Mouse (Mus musculus) frontal cortex, postnatal 14 days (tissue): ENCODE measurements around the gene Chst11.

ENCODE experiments used
- DNase-seq, 2 experiments: peaks; one replicate each; pipeline ENCODE4 v3.0.0; 2022; ENCODE audit warnings: low spot score in 2 of 2

Chst11 gene

GRCm38 (mm10) chr10:83032559-83032958, 47.3 kb downstream of the Chst11 start:
- DNase-seq, result no peak

GRCm38 (mm10) chr10:83036340-83037045, 51.2 kb downstream of the Chst11 start:
- DNase-seq, result no peak

GRCm38 (mm10) chr10:83038166-83038565, 52.9 kb downstream of the Chst11 start:
- peak in 1 of 2 experiments; percentile 38 for DNase-seq

GRCm38 (mm10) chr10:83039414-83039813, 54.1 kb downstream of the Chst11 start:
- no peak for DNase-seq

GRCm38 (mm10) chr10:83041875-83042274, 56.6 kb downstream of the Chst11 start:
- no peak for DNase-seq

- no peak for DNase-seq
These were observed 57.5 kb downstream of the Chst11 start for GRCm38 (mm10) chr10:83042613-83043477.

GRCm38 (mm10) chr10:83043478-83044259, 58.4 kb downstream of the Chst11 start:
- DNase-seq, result no peak

GRCm38 (mm10) chr10:83049174-83049780, 64.0 kb downstream of the Chst11 start:
- DNase-seq, result peak; percentile 35 to 52

- no peak for DNase-seq
These were observed 68.7 kb downstream of the Chst11 start for GRCm38 (mm10) chr10:83053886-83054550.

- no peak for DNase-seq
These were observed 71.0 kb downstream of the Chst11 start for GRCm38 (mm10) chr10:83056291-83056690.

GRCm38 (mm10) chr10:83056866-83057265, 71.6 kb downstream of the Chst11 start:
- DNase-seq, result no peak

- peak in 1 of 2 experiments; percentile 36 for DNase-seq
These were observed 74.9 kb downstream of the Chst11 start for GRCm38 (mm10) chr10:83060066-83060782.

- peak; percentile 55 to 64 for DNase-seq
These were observed 77.0 kb downstream of the Chst11 start for GRCm38 (mm10) chr10:83062315-83062714.

- DNase-seq, result no peak
These were observed 79.5 kb downstream of the Chst11 start for GRCm38 (mm10) chr10:83064796-83065195.

GRCm38 (mm10) chr10:83066159-83066558, 80.9 kb downstream of the Chst11 start:
- no peak for DNase-seq

GRCm38 (mm10) chr10:83067305-83067704, 82.0 kb downstream of the Chst11 start:
- no peak for DNase-seq

GRCm38 (mm10) chr10:83068466-83068865, 83.2 kb downstream of the Chst11 start:
- DNase-seq, result no peak

GRCm38 (mm10) chr10:83069791-83070190, 84.5 kb downstream of the Chst11 start:
- DNase-seq, result no peak

GRCm38 (mm10) chr10:83071785-83072580, 86.7 kb downstream of the Chst11 start:
- DNase-seq, result no peak

GRCm38 (mm10) chr10:83073119-83073518, 87.8 kb downstream of the Chst11 start:
- no peak for DNase-seq
